Mouse (Mus musculus) heart, postnatal 14 days (tissue): Measurements from ENCODE around the gene Unk. TPM values are rescaled to one million over a fixed set of nuclear protein-coding genes. Genes with fewer than 3 reads are reported as not detected.
A peak's percentile ranks its signal among the peaks of the same experiment; 100 is the strongest.

Experiments used
- DNase-seq, 2 experiments: peaks; one replicate each; pipeline ENCODE4 v3.0.0; 2021 to 2022
- intact Hi-C: fragments of 180-260 bp; cut with DNase I; formaldehyde crosslinking; loops from one replicate; pipeline ENCODE4 v1.15.1; 2025
- long read RNA-seq, 2 experiments: library from polyadenylated mRNA; stranded (forward); transcript quantifications; one replicate each; pipeline ENCODE4 v2.0.0; 2021
- total RNA-seq, 2 experiments: library from RNA; stranded (reverse); gene quantifications; 2 replicates each; pipeline ENCODE4 v1.2.3; 2021

Gene Unk
- 10 to 100 TPM; 12.2 to 12.9 TPM for total RNA-seq
- long read RNA-seq, experiment 1, partial matches to known transcripts, result 8 of 12 reads
- long read RNA-seq, experiment 1, other reads (novel, unspliced or antisense), result 2 of 12 reads
- long read RNA-seq, experiment 2, partial matches to known transcripts, result 7 of 15 reads
- long read RNA-seq, experiment 2, other reads (novel, unspliced or antisense), result 3 of 15 reads

- peak; percentile 93 to 97 for DNase-seq
- intact Hi-C loops, result loop anchor here (2.0 kb wide), 1 partner anchor 101 kb away; the partner anchor contains the start of gene Trim65
These were observed at the start of gene Unk for GRCm38 (mm10) chr11:116030088-116030897. Unk (plus strand) TSS chr11:116030322.

GRCm38 (mm10) chr11:115982472-115982871, 47.6 kb upstream of the Unk start:
- DNase-seq, result no peak
- intact Hi-C loops, result no loop called here

GRCm38 (mm10) chr11:115983291-115983690, 46.8 kb upstream of the Unk start:
- DNase-seq, result no peak
- intact Hi-C loops, result no loop called here

GRCm38 (mm10) chr11:115989686-115990085, 40.4 kb upstream of the Unk start:
- intact Hi-C loops, result no loop called here
- no peak for DNase-seq

GRCm38 (mm10) chr11:115992098-115992497, 38.0 kb upstream of the Unk start:
- intact Hi-C loops, result no loop called here
- DNase-seq, result no peak

- no peak for DNase-seq
- intact Hi-C loops, result no loop called here
These were observed 34.9 kb upstream of the Unk start for GRCm38 (mm10) chr11:115995256-115995655.

GRCm38 (mm10) chr11:115997047-115997446, 33.1 kb upstream of the Unk start:
- intact Hi-C loops, result no loop called here
- no peak for DNase-seq

GRCm38 (mm10) chr11:115997662-115998061, 32.5 kb upstream of the Unk start:
- intact Hi-C loops, result no loop called here
- no peak for DNase-seq

GRCm38 (mm10) chr11:115999027-115999426, 31.1 kb upstream of the Unk start:
- no peak for DNase-seq
- intact Hi-C loops, result loop anchor here (1.0 kb wide), 1 partner anchor 59 kb away; no protein-coding TSS in a partner anchor

- peak; percentile 76 to 85 for DNase-seq
- intact Hi-C loops, result loop anchor here (1.0 kb wide), 1 partner anchor 59 kb away; no protein-coding TSS in a partner anchor
These were observed 30.5 kb upstream of the Unk start for GRCm38 (mm10) chr11:115999538-116000143.

- intact Hi-C loops, result no loop called here
- no peak for DNase-seq
These were observed 29.5 kb upstream of the Unk start for GRCm38 (mm10) chr11:116000607-116001006.

- DNase-seq, result no peak
- intact Hi-C loops, result no loop called here
These were observed 28.4 kb upstream of the Unk start for GRCm38 (mm10) chr11:116001725-116002124.

- intact Hi-C loops, result no loop called here
- no peak for DNase-seq
These were observed 27.2 kb upstream of the Unk start for GRCm38 (mm10) chr11:116002894-116003293.

- DNase-seq, result no peak
- intact Hi-C loops, result no loop called here
These were observed 25.8 kb upstream of the Unk start for GRCm38 (mm10) chr11:116004186-116004823.

GRCm38 (mm10) chr11:116004840-116005700, 25.1 kb upstream of the Unk start:
- intact Hi-C loops, result no loop called here
- DNase-seq, result peak; percentile 89 to 90

- intact Hi-C loops, result no loop called here
These were observed 24.3 kb upstream of the Unk start for GRCm38 (mm10) chr11:116005701-116006419.

GRCm38 (mm10) chr11:116007095-116007850, 22.8 kb upstream of the Unk start:
- DNase-seq, result no peak
- intact Hi-C loops, result no loop called here

More at GRCm38 (mm10) chr11:116005701-116006419, 24.3 kb upstream of the Unk start:
- DNase-seq, result no peak

- intact Hi-C loops, result no loop called here
- DNase-seq, result no peak
These were observed 21.7 kb upstream of the Unk start for GRCm38 (mm10) chr11:116008411-116008810.
